Mouse (Mus musculus) layer of hippocampus, adult 9-11 months (tissue): ENCODE data around the gene Olfr543.
A peak's percentile ranks its signal among the peaks of the same experiment; 100 is the strongest.
"Not testable (repeated sequence)": the region's sequence is repeated elsewhere in the genome, so short reads cannot be mapped to it uniquely, and the experiment has no call there.

Experiments
- DNase-seq: peaks from one replicate; pipeline ENCODE4 v3.0.0; 2022

The Olfr543 gene

DNA sequence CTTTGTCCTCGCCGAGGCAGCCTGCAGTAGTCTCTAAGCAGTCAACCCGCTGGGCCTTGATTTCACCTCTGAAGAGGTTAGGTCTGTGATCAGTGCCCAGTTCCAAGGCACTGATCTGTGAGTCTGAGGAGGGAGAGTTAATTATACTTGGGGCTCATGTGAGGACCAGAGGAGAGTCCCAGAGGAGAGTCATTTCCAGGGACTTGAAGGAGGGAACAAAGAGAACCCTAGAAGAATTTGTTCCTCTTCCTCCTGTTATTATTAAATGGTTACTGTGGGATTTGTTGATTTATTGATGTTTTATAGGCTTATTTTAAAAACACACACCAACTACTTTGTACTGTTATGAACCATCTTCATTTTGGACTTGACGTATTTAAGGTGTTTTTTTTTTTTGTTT, at the start of gene Olfr543:
Gene Olfr543 (minus strand): TSS at position 101 of the 400 bp plus-strand sequence.
- no peak for DNase-seq

DNA sequence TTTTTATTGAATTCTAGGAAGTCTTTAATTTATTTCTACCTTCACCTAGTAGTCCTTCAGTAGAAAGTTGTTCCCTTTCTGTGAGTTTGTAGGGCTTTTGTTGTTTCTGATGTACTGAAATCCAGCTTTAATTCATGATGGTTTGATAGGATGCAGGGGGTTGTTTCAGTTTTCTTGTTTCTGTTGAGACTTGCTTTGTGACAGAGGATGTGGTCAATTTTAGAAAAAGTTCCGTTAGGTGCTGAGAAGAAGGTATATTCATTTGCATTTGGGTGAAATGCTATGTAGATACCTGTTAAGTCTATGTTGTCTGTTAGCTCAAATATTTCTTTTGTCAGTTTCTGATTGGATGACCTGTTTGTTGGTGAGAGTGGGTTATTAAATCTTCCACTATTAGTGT, 47.6 kb upstream of the Olfr543 start:
- DNase-seq = no peak

DNA sequence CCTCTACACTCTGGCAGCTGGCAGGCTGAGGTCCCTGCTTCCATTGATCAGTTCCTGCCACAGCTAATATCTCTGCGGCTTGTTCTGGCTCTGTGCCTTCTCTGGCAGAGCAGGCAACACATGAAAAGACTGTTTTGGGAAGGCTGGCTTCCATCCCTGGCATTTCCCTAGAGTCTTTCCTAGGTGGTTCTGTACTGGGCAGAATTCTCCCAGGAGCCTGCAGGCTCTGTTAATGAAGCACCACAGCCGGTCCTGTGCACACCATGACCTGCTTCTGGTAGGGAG, 35.5 kb upstream of the Olfr543 start:
- DNase-seq = no peak

DNA sequence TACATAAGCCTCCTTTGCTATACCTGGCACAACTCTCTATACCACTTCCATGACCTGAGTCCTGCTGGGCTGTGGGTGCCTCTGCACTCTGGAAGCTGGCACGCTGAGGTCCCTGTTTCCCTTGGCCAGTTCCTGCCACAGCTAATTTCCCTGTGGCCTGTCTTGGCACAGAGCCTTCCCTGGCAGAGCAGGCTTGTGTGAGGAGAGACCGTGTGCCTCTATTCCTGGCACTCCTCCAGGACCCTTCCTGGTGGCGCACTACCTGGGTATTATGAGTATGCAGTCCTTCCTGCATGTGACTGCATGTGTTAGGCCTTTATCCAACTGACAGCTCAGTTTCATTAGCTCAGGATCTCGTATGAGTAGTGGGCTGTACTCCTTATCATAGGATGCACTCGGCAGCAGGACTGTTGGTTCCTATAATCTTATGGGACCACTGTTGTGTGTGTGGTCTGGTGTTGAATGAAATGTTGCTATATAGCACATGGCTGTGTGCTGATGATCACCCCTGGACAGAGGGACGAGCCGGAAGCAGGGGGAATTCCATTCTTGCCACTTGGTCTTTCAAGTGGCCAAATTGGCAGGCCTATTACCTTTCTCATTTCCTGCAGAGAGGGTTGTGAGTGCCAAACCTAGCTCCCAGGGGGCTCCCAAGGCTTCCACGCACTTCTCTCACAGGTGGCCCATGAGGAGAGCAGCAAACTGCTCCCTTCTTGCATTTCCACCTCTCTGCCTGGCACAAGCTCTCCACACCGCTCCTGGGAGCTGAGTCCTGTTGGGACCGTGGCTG, 35.0 kb upstream of the Olfr543 start:
- DNase-seq = no peak

DNA sequence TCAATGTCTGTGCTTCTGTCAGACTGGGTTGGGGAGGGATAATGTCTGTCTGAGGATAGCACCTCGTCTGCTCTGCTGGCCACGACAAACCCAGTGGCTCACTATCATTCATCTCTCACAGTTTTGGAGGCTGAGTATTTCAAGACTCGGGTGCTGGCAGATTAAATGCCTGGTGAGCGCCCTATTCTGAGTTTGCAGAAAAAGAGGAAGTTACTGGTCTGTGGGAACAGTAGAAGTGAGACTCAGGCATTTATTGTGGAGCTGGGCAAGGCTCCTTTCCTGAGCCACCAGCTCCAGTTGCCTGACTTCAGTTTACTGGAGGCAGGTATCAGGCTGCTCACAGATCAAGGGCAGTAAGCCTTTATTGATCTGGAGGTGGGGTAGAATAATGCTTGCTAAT, 32.7 kb upstream of the Olfr543 start:
- no peak for DNase-seq

DNA sequence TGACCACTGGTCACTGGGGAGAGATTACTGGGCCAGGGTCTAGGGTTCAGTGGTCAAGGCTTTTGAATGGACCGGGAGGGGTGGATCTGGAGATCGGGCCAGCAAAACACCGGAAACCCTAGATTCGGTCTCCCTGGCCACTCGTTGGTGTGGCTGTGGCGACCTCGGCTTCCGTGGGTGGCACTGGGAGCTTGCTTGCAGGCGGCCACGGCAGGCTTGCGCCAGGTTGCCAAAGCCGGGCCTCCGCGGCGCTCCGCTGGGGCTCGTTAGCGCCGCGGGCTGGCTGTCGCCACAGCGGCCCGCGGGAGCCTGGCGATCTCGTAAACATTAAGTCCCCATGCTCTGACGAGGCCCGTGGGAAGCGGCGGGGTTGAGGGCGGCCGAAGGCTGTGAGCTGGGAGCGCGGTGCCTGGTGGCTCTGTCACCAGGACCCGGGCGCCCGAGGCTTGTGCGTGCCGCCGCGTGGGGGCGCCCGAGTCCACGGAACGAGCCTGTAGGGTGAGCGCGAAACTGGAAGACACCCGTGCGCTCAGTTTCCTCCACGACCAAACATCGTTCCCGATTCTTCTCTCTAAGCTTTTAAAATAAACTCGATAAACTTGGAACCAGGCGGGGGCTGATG, 31.4 kb upstream of the Olfr543 start:
- DNase-seq = peak; percentile 72

DNA sequence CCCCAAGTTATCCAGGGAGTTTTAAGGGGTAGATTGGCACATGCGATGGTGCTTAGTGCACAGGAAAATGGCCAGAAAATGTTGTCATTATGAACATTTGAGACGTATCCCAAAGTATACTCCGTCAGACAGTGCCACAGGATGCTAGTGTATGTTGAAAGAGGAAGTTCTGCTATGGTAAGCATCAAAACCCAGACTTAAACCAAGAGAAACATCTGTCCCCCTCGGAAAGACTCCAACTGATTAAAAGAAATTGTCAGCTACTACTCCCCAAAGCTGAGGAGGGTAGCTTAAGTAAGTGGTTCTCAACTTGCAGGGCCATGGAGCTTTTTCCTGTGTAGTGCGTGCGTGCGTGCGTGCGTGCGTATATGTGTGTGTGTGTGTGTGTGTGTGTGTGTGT, 30.4 kb upstream of the Olfr543 start:
- no peak for DNase-seq

DNA sequence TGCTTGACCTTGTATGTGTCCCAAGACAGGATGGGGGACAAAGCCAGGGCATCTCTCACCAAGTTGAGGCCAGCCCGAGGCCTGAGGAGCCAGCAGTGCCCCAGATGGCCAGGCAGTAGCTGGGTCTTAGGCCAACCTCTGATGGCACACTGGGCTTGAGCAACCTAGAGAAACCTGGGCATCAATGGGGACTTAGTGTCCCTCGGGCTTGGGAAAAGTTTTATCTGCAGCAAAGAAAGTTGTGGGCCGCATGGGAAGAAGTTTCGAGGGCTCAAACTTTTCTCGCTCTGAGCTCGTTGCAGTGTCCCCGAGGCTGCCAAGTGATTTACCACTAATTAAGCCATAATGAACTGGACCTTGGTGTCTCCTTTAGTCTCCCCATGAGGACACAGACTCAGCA, 28.2 kb upstream of the Olfr543 start:
- no peak for DNase-seq

DNA sequence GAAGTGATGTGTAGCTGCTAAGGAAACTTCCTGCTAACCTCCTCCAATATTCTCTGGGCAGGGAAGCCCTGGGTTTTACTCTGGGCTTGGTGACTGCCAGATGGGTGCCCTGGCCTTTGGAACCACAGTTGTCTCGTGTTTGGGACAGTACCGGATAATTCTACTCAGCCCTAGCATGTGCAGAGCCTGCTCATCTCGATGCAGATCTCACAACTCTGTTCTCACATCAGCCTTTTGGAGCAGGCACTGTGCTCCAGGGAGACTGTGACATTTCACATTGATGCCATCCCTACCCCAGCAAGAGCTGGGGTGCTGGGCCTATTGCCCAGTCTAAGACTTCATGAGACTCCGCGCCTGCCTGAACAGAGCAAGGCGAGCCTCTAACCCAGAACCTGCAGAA, 27.2 kb upstream of the Olfr543 start:
- no peak for DNase-seq

DNA sequence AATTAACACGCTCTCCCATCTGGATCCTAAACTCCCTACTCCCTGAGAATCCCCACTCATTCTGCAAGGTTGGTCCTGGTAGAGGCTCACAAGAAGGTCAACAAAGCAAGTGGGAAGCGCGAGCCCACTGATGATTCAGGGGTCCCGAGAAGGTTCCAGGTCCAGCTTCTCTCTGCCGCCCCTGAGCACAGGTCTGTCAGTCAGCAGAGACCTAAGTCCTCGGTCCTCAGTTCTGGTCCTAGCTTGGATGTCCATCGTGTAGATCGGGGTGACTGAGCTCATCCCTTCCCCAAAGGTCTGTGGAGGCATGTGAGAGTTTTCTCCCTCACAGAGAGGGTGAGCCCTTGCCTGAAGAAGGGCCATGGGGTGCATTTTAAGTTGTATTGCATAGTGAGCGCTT, 26.6 kb upstream of the Olfr543 start:
- no peak for DNase-seq

DNA sequence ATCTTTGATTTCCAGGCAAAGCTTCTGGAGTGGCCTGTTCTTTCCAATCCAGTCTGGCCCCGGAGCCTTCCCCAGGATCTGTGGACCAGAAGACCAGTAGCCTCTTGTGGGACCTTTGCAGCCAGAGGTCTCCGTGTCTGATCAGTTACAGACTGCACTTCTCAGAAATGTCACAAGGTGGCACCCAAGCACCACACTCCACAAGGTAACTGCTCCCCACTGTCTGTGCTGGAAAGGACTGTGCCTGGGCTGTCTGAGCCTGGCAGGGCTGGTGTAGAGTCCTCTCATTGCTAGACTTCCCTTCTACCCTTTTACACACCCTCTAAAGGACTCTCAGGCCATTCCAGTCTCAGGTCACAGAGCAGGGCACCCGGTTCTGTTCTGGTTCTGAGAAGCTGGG, 25.4 kb upstream of the Olfr543 start:
- DNase-seq = peak; percentile 52

DNA sequence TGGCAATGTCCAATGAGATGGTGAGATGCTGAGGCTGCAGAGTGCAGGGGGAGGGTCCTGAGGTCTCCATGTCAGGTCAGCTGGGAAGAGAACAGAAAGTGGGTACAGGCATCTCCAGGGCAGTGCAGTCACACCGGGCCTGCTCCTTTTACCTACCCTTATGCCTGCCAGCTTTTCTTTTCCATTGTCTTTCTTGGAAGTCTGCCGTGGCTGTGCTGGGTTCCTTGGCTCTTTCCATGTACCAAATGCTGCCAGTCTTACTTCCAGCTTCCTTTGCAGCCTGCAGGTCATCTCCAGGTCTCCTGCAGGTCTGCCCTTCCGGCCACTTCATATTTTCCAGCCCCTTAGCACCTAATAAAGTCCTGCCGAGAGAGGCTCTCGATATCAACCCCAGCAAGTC, 20.5 kb upstream of the Olfr543 start:
- no peak for DNase-seq

DNA sequence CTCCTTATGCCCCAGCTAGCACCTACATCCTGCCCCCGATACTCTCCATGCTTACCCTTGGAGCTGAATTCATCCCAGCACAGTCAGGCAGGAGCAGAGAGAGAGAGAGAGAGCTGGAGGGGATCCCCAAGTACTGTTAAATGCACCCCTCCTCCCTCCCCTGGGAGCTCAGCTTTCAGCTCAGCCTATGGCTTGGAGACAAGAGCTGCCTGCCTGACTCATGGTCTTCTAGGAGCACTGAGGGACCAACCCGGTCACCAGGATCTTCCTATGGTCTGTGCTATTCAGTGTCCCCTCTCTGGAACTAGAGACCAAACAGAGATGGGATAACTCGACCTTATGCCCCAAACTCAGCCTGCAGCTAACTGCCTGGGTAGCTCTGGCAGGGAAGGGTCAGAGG, 18.0 kb upstream of the Olfr543 start, which contains the start of gene Olfr545:
Gene Olfr545 (minus strand): TSS at position 101 of the 400 bp plus-strand sequence.
- DNase-seq = no peak

DNA sequence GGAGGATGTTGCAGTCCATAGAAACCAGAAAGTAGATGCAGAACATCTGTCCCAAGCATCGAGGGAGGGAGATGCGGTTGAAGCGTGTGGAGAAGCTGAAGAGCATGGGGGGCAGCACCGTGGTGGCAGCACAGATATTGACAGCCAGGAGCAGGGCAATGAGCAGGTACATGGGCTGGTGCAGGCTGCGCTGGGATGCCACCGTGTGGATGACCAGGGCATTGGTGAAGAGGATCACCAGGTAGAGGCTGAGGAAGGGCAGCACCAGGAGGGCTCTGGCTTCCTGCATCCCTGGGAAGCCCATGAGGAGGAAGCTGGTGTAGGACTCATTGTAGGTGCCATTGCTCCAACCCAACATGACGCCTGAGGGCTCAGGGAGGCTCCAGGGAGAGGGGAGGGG, 12.9 kb upstream of the Olfr543 start:
- DNase-seq = not testable (repeated sequence)

DNA sequence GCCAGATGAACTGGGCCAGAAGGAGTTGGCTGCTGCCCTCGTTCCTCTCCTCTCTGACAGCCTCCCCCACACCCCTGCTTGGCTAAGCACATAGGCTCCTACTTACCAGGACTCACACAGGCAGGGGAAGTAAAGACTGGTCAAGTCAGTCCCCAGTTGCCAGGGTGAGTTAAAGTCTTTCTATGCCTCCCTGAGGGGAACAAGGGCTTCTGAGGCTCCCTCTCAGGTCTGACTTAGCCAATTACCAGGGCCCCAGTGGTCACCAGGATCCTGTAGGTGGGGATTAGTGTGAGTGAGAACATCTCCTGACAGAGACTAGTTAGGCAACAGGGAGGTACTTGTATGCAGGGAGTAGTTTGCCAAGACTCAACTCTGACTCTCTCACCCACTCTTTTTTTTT, 6.7 kb upstream of the Olfr543 start, which contains the start of gene Olfr544:
Gene Olfr544 (minus strand): TSS at position 153 of the 400 bp plus-strand sequence.
- DNase-seq = no peak

DNA sequence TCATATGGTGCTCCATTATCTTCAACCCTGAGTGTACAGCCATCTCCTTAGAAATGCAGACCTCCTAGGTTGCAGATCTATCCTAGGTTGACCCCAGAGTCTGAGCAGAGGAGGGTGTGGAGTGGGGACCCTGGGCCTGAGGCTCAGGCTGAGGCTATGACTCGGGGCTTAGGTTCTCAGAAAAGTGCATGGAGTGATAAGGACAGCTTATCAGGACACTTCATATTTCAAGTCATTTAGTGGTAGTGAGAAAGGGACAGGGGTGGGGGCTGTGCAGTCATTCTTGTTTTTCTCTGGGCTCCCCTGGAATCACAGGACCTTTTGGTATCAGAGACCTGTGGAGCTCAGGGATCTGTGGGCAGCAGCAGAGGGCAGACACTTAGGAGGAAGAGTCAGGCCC, 4.6 kb upstream of the Olfr543 start:
- no peak for DNase-seq

DNA sequence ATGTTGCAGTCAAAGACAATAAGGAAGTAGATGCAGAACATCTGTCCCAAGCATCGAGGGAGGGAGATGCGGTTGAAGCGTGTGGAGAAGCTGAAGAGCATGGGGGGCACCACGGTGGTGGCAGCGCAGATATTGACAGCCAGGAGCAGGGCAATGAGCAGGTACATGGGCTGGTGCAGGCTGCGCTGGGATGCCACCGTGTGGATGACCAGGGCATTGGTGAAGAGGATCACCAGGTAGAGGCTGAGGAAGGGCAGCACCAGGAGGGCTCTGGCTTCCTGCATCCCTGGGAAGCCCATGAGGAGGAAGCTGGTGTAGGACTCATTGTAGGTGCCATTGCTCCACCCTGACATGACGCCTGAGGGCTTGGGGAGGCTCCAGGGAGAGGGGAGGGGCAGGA, 3.3 kb upstream of the Olfr543 start:
- DNase-seq = not testable (repeated sequence)

DNA sequence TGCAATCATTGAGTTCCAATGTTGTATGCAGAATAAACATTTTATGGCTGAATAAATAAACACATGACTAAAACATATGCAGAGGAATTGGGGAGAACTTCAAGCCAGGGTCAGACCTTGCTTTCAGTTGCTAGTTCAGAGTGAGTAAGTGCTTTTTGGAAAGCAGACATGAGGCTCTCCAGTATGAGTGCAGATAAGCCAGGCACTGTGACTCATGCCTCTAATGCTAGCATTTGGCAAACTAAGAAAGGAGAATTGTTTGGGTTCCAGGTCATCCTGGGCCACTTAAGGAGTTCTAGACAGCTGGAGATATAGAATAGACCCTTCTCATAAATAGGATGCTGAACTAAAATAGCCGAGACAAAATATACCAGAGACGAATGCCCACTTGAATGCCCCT, 2.2 kb upstream of the Olfr543 start:
- DNase-seq = no peak

DNA sequence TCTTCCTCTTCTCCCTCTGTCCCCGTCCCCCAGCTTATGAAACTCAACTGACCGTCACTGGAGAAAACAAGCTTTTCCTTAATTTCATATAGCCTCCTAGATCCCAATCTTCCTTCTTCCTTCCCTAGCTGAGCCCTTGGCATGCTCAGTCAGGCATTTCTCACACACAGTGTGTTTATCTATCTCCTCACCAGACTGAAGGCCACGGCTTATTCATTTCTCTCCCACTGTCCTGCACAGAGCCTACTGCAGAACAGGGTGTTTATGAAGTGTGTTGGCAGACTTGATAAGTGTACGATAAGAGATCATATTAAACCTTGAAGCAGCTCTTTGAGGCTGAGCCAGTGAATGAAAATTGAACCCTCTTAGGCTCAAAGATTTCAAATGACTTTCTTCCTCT, 658 bp downstream of the Olfr543 start:
- no peak for DNase-seq

DNA sequence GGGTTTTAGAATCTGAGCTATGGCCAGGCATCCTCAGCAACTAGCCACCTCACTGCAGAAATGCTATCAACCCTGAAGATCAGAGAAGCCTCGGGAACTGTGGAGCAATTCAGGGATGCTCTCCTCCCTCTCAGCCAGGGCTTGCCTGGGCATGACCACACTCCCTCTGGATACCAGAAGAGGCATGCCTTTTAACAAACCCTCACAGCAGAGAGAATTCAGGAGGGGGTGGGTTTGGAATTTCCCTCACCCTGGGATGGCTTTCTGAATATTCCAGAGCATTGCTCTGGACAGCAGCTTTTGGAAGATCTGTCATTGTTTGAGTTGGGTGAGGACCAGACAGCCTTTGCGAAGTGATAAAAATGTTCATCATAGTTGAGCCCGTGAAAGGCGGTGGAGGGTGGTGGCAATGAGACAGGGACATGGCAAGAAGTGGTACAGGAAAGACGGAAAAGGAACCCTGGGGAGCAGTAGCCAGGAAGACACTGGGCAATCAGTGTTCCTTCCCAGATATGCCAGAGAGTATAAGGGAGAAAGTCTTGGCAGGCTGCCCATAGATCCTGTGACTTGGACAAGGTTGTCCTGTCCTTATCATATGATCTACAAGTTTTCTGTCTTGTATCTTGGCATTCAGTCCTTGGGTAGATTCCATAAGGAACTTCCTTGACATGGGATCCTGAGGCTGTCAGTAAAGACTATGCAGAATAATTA, 2.0 kb downstream of the Olfr543 start:
- DNase-seq = no peak

DNA sequence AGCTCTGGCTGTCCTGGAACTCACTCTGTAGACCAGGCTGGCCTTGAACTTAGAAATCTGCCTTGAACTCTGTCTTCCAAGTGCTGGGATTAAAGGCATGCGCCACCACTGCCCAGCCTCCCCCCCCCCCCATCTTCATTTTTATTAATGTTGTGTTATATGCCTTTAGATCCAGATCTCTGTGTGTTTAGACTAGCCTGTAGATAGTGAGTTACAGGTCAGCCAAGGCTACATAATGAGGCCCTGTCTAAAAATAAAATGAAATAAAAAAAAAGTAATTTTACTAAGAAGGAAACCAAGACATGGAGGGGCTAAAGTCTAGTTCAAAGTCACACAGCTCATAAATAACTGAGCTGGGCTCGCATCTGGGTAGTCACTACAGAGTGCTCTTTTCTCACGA, 2.6 kb downstream of the Olfr543 start:
- no peak for DNase-seq

DNA sequence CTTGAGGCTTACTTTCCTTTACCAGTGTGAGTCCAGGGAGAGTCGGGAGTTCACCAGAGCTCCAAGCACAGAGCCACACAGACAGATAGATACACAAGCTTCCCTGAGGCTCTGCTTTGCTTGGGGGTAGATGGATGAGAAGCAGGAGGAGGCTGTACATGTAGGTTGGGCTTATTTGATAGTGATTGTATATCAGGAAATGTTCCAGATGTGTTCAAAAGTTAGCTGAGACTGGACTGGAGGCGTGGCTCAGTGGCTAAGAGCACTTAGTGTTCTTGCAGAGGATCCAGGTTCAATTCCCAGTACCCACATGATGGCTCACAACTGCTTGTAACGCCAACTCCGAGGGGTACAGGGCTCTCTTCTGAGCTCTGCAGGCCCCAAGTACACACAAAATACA, 3.1 kb downstream of the Olfr543 start:
- DNase-seq = no peak

DNA sequence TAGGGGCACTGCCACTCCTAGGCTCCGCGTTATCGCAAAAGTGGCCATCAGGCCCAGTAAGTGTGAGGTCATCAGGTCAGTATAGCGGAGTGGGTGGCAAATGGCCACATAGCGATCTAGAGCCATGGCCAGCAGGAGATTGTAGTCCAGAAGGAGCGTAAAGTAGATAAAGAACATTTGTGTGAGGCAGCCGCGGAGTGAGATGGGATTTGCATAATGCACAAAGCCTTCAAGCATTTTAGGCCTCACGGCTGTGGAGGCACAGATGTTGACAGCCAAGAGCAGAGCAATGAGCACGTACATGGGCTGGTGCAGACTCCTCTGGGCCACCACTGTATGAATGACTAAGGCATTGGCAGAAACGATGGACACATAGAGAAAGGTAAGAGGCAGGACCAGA, 4.1 kb downstream of the Olfr543 start:
- no peak for DNase-seq

DNA sequence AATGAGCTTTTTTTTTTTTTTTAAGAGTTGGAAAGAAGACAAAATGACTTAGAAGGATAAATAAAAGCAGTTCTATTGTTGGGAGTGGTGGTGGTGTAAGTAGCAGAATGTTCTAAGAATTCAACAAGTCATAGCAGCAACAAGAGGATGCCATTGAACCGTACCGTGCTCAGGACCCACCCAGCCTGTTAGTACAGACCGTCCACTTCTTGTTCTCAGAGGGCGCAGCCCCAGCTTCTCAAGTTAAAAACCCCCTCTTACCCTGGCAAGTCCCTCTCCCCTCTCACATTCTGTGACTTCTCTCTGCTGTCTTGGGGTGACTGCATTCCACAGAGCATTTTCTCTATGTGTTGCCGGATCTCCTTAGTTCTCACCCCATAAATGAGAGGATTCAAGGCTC, 4.9 kb downstream of the Olfr543 start:
- DNase-seq = no peak
